Mouse (Mus musculus): ENCODE results near the gene Cenpf.

GRCm38 (mm10) chr1:189695321-189695720 is 7.4 kb upstream of the Cenpf start:
- TF ChIP-seq CTCF (IDR thresholded peaks at IDR 0.05; ENCODE audit: low read depth) (no peak), EP300 (IDR thresholded peaks at IDR 0.05; ENCODE audit: low read depth) (peak; percentile 62)

Measured in liver, embryonic 14.5 days (tissue).